Mouse (Mus musculus) erythroblast, embryonic 14.5 days (primary cell): ENCODE measurements at regions not wholly inside any gene's neighbourhood (a gene's known extent, or its start where the extent isn't known, plus 50 kb on each side); places are given as distances from the start of the nearest gene placed in this dataset.

Source experiments
- H3K27me3 ChIP-seq: 2 replicates; pipeline ENCODE4 v1.6.1; 2012; ENCODE audit warnings: inconsistent platforms; ENCODE audit not compliant: control insufficient read depth
- H3K36me3 ChIP-seq: 2 replicates; pipeline ENCODE4 v1.6.1; 2012; ENCODE audit warnings: mild to moderate bottlenecking, inconsistent platforms; ENCODE audit not compliant: control insufficient read depth
- H3K4me1 ChIP-seq: 2 replicates; pipeline ENCODE4 v1.6.1; 2012; ENCODE audit warnings: inconsistent platforms; ENCODE audit not compliant: control insufficient read depth
- H3K4me3 ChIP-seq: replicated peaks from 2 replicates; pipeline ENCODE3; 2012; ENCODE audit warnings: moderate library complexity, mild to moderate bottlenecking, inconsistent platforms
- H3K9me3 ChIP-seq: 2 replicates; pipeline ENCODE4 v1.6.1; 2012; ENCODE audit warnings: low read length, inconsistent platforms, mixed read lengths; ENCODE audit not compliant: control insufficient read depth
- GATA1 ChIP-seq: IDR thresholded peaks from 2 replicates; pipeline ENCODE4 v1.6.1; 2012; ENCODE audit warnings: low read length, inconsistent platforms, mixed read lengths
- TAL1 ChIP-seq: IDR thresholded peaks from 3 replicates; pipeline ENCODE4 v1.6.1; 2012; ENCODE audit warnings: low read length, inconsistent platforms, mixed read lengths

DNA sequence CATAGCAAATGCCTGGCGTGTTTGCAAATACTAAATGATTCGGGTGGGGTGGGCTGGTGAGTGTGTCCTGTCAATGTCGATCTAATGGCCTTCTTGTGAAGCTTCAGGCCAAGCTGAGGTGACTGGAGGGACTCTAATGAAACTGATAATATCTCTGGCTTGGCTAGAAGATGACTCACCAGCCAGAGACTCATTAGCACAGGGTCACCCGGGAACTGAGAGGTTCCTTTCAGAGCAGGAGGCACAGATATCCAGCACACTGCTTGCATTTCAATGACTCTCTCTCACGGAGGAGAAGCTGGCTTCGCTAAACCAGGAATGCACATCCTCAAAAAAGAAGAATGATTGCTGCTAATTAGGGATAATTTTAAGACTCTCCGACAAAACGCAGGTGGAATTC lies 349.8 kb downstream of the Lpin1 start:
- TF ChIP-seq GATA1: no peak
- TF ChIP-seq TAL1: no peak
- Histone ChIP-seq H3K36me3 (no peaks in the 10 kb centered on the region), H3K9me3 (no peaks in the 10 kb centered on the region), H3K27me3 (no peaks in the 10 kb centered on the region), H3K4me3 (no peak overlapping the region), H3K4me1 (no peaks in the 10 kb centered on the region)

DNA sequence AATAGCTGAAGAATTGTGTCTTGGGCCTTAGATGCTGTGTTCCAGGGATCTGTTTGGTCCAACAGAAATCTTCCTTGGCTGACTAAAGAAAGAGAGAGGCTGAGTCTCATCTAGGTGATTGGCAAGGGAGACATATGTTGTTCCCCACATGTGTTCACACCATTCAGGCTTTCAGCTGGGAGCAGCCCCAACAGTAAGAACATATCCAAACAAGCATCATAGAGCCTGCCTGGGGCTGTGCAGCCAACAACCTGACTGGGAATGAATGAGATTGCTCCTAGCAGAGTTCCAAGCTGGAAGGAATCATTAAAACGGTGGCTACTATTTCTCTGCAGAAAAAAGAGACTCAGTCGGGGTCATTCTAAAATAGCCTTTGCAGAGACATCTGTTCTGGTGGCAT lies 350.3 kb downstream of the Lpin1 start:
- H3K4me1 ChIP-seq: no peaks in the 10 kb centered on the region
- TF ChIP-seq GATA1: no peak
- TF ChIP-seq TAL1: no peak
- no peak overlapping the region for H3K4me3 ChIP-seq

DNA sequence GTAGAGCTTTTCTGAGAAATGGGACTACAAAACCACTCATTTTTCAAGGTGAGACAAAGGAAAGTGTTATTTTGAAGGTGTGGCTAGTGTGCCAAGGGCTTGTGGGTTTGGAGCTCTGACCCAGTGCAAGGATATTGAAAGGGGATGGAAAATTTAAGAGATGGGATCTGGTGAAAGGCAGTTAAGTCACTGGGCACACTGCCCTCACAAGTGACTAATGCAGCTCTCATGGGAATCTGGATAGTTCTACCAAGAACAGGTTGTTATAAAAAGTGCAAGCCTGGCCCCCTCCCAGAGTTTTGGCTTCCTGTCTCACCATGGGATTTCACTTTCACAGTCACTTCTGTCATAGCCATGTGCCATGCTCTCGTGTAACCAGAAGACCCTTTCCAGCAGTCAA lies 360.1 kb downstream of the Lpin1 start:
- Histone ChIP-seq H3K27me3 (no peaks in the 10 kb centered on the region), H3K4me1 (no peaks in the 10 kb centered on the region), H3K36me3 (no peaks in the 10 kb centered on the region), H3K4me3 (no peak overlapping the region), H3K9me3 (no peaks in the 10 kb centered on the region)
- TF ChIP-seq TAL1 (no peak), GATA1 (no peak)

More for the DNA sequence above, 350.3 kb downstream of the Lpin1 start:
- Histone ChIP-seq H3K9me3 (no peaks in the 10 kb centered on the region), H3K27me3 (no peaks in the 10 kb centered on the region), H3K36me3 (no peaks in the 10 kb centered on the region)

DNA sequence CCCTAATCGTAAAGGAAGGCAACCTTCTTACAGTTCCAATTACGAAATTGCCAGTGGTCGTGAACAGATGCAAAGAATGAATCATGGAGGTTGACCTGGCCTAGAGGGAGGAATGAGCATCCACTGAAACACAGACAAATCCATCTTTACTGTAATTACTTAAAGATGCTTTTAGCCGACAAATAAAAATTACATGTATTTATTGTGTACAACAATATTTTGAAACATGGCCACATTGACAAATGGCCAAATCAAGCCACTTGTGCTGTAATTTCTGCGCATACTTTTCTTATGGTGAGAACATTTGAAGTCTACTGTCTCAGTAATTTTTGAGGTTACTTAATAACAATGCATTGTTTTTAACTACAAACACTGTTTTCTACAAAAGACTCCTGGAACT lies 360.7 kb downstream of the Lpin1 start:
- H3K4me3 ChIP-seq: no peak overlapping the region
- H3K9me3 ChIP-seq: no peaks in the 10 kb centered on the region
- TF ChIP-seq GATA1 (no peak), TAL1 (no peak)
- H3K36me3 ChIP-seq: no peaks in the 10 kb centered on the region
- H3K4me1 ChIP-seq: no peaks in the 10 kb centered on the region
- H3K27me3 ChIP-seq: no peaks in the 10 kb centered on the region

DNA sequence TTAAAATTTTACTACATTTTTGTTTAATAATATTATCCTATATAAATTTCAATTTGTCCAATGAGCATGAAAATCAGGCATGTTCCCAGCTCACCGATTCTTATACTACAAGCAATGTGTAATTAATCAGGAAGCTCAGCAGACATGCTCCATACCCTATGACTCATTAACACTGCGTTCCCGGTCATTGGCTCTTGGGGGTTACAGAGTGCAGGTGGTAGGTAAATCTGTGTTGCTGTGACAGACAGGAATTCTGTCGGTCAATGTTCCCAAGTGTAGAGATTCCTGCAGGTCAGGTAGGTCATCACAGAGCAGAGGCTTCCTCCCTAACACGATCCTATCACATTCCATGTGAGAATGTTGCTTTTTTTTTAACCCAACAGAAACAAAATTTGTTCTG lies 371.0 kb downstream of the Lpin1 start:
- H3K4me3 ChIP-seq: no peak overlapping the region
- H3K27me3 ChIP-seq: no peaks in the 10 kb centered on the region
- no peaks in the 10 kb centered on the region for H3K36me3 ChIP-seq
- no peaks in the 10 kb centered on the region for H3K4me1 ChIP-seq
- no peaks in the 10 kb centered on the region for H3K9me3 ChIP-seq
- TF ChIP-seq TAL1 (no peak), GATA1 (no peak)

DNA sequence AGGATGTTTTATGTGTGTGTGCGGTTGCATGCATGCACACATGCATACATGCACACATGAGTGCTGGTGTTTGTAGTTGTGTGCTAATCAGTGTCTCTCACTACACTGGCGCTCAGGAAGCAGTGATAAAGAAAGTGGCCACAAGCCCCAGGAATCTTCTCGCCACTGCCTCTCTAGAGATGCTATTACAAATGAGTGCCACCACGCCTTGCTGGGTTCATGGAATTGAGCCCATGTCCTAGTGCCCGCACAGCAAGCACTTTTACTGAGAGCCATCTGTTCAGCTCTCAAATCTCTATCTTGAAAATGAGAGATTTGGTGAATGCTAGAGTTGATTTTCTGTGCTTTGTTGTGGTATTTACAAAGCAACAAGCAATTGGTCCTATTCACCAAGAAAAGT lies 373.3 kb downstream of the Lpin1 start:
- Histone ChIP-seq H3K9me3 (no peaks in the 10 kb centered on the region), H3K4me1 (no peaks in the 10 kb centered on the region), H3K4me3 (no peak overlapping the region), H3K27me3 (no peaks in the 10 kb centered on the region), H3K36me3 (no peaks in the 10 kb centered on the region)
- TF ChIP-seq GATA1: no peak
- TF ChIP-seq TAL1: no peak

DNA sequence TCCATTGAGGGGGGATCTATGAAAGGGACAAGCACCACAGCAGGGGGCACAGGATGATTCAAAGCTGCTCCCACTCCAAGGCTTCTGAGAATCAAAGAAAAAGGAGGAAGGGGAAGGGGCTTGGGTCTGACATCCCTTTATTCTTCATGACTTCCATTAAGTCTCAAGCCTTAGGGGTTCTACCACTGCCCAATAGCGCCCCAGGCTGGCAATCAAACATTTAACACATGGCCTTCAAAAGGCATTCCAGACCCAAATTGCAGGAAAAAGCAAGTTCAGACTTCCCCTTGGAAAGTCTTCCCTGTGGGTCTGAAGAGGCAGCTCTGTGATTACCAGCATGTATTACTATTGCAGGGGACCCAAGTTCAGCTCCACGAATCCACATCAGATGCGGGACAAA lies 377.2 kb downstream of the Lpin1 start:
- TF ChIP-seq TAL1 (no peak), GATA1 (no peak)
- H3K36me3 ChIP-seq: no peaks in the 10 kb centered on the region
- no peak overlapping the region for H3K4me3 ChIP-seq
- H3K9me3 ChIP-seq: no peaks in the 10 kb centered on the region
- H3K4me1 ChIP-seq: no peaks in the 10 kb centered on the region
- H3K27me3 ChIP-seq: no peaks in the 10 kb centered on the region

DNA sequence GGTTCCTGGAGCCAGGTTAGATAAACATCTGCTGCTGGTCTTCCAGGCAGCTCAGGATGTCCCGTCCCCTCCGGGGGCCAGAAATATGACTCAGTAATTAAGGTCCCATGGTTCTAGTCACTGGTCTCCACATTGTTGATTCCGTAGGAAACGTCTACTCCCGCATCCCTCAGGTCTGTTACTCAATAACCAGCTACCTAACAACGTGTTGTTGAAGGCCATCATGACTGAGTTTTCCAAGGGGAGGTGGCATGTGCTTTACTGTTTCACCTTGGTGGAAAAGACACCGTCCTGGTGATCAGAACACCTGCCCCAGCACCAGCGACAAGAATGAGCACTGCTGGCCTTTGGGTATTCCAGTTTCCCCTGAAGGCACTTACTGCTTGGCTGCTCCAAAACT lies 377.9 kb downstream of the Lpin1 start:
- Histone ChIP-seq H3K4me1 (no peaks in the 10 kb centered on the region), H3K9me3 (no peaks in the 10 kb centered on the region), H3K4me3 (no peak overlapping the region), H3K27me3 (no peaks in the 10 kb centered on the region), H3K36me3 (no peaks in the 10 kb centered on the region)
- no peak for TF ChIP-seq TAL1
- TF ChIP-seq GATA1: no peak

DNA sequence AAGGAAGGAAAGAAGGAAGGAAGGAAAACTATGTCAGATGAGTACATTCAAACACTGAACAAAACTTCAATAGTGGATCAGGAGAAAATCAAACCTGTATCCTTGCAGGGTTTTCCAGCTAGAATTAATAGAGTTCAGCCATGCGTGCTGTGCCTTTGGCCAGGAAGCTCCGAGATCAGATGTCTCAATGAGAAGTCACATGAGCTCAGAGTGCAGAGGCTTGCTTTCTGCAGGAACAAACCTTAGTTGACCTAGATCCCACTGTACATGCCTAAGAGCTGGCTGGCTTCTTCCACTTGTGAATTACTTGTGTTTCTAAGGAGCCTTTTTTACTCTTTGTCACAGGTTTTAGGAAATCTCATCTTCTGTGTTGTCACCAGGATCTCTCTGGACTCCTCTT lies 378.7 kb downstream of the Lpin1 start:
- TF ChIP-seq TAL1 (no peak), GATA1 (no peak)
- H3K4me1 ChIP-seq: no peaks in the 10 kb centered on the region
- no peaks in the 10 kb centered on the region for H3K27me3 ChIP-seq
- no peak overlapping the region for H3K4me3 ChIP-seq
- H3K36me3 ChIP-seq: no peaks in the 10 kb centered on the region
- H3K9me3 ChIP-seq: no peaks in the 10 kb centered on the region

DNA sequence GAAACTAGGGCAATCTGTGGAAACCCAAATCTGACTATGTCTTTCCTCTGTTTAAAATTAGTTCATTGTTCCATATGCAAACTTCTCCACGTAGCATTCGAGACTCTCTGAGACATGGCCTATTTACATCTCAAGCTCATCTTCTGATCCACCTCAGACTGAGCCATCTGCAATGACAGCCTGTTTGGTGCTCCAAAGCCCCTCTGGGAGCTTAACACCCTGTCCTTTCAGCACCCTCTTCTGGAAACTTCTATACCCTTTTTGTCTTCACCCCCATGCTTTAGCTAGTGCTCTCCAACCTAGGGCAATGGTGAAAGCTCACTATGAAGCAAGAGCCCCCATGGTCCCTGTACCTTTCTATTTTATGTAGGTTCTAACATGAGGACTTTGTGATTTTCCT lies 379.7 kb downstream of the Lpin1 start:
- no peaks in the 10 kb centered on the region for H3K4me1 ChIP-seq
- H3K36me3 ChIP-seq: no peaks in the 10 kb centered on the region
- H3K9me3 ChIP-seq: no peaks in the 10 kb centered on the region
- H3K27me3 ChIP-seq: no peaks in the 10 kb centered on the region
- TF ChIP-seq GATA1 (no peak), TAL1 (no peak)
- H3K4me3 ChIP-seq: no peak overlapping the region
